Mouse (Mus musculus): ENCODE results near the gene Lman1l.

- TF ChIP-seq MAFK (IDR thresholded peaks at IDR 0.05; ENCODE audit: insufficient read depth, low read depth, low read length) (no peak), ZC3H11A (IDR thresholded peaks at IDR 0.05; ENCODE audit: borderline replicate concordance, low read depth, low read length) (no peak), ZNF384 (IDR thresholded peaks at IDR 0.05; ENCODE audit: low read depth, low read length) (no peak), HCFC1 (IDR thresholded peaks at IDR 0.05; ENCODE audit: borderline replicate concordance, insufficient read depth, low read length) (no peak)
Measured at GRCm38 (mm10) chr9:57598851-57599563, 21.6 kb downstream of the Lman1l start.

All from ES-E14 (cell line).